Mouse (Mus musculus) Muller cell, postnatal 12 days (primary cell): ENCODE data around the gene Utf1.

Experiments
- DNase-seq: peaks from one replicate; pipeline ENCODE4 v3.0.0-alpha.2; 2015; ENCODE audit errors: inconsistent ontology term

Utf1 gene

DNA sequence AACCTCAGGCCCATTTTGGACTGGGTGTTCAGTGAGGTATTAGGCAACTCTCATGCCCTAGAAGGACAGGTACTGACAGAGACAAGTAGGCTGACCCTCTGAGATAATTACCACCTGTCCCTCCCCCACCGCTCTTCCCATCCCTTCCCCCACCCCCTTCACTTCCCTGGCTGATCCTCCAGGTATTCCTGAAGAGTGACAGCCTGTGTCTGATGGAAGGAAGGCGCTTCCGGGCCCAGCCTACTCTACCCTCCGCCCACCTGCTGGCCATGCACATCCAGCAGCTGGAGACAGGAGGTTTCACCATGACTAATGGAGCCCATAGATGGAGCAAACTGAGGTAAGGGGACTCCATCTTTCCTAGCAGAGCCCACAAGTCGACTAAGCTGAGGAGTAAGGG, 5.8 kb upstream of the Utf1 start:
- no peak for DNase-seq

DNA sequence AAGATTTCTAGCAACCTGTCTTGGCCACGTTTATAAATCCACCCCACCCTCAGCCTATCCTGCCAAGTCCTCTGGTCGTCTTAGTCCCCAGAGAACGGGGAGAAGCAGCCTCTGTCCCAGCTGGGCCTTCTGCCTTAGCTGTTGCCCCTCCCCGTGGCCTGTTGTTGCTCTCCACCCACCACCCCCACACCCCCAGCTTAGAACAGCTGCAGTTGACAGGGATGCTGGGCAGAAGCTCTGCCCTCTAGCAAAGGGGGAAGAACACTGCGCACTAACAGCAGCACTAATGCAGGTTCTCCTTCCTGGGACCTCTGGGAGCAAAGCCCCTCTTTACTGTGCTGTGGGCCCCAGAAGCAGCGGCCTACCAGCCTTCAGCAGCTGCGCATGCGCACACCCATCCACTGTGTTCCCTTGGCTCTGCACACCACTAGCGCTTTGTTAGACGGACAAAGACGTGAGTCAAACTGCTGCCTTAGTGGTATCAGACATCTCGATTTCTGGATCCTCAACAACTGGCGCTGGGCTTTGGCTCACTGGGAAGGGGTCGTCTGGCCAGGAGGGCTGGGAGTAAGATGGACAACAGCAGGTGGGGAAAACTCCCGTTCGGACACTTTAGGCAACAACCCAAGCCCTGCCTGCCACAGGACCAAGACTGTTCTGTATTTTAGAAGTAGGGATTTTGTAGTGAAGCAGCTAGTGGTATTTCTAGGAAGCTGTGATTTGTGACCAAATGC, 2.9 kb upstream of the Utf1 start:
- no peak for DNase-seq

DNA sequence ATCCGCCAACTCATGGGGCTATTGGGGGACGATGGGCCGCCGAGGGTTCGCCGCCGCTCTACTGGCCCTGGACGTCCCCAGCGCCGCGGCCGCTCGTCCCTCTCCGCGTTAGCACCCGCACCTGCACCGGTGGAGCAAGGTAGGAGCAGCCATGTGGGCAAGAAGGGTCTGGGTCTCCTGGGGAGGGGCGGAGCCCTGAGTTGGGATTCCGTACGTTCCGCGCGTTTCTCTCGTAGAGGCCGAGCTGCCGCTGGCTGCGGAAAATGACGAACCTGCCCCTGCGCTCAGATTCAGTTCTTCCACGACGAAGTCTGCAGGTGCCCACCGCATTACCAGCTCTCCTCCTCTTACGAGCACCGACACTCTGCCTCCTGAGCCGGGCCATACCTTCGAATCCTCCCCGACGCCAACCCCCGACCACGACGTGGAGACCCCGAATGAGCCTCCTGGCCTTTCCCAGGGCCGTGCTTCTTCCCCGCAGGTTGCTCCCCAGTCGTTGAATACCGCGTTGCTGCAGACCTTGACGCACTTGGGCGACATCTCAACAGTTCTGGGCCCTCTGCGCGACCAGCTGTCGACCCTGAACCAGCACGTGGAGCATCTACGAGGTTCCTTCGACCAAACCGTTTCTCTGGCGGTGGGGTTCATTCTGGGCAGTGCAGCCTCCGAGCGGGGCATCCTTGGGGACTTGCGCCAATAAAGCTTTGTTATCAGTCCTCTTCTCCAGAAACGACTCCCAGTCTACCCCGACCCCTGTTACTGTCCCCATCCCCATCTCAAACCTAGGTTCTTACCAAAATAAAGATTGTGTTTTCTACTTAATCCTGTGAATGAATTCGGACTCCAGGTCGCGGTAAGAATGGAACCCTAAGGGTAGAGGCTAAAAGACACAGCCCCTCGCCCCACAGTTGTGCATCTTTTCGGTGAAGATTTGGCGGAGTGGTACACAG, 977 bp downstream of the Utf1 start:
- DNase-seq, result no peak

DNA sequence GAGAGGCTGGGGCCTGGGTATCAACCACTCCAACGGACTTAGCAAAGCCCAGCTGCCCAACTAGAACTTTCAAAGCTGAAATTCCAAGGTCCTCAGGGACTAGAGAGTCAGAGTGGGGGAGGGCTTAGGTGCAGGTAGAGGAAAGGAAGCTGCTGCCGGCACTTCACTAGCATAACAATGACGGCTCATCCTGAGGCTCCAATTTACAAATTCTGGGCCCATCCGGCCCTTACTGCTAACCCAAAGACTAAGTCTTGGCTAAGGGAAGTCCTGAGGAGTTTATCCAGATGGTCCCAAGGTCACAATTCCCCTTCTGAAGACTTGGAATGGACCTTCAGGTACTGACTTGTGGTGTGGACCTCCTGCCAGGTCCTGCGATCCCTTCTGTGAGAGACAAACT, 1.9 kb downstream of the Utf1 start:
- DNase-seq, result no peak

DNA sequence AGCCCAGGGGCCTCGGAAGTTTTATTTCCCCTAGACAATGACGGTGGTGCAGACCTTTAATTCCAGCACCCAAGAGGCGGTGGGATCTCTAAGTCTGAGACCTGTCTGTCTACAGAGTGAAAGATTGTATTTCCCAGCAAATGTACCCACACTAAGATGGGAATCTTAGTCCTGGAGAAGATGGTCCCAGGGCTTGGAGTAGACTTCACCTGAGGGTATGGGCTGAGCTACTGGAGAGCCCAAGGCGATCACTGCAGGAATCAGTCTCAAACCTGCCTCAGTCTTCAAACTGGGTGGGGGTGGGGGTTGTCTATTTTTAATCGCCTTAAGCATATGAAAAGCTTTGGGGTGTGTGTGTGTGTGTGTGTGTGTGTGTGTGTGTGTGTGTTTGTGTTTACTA, 2.4 kb downstream of the Utf1 start:
- DNase-seq, result no peak

DNA sequence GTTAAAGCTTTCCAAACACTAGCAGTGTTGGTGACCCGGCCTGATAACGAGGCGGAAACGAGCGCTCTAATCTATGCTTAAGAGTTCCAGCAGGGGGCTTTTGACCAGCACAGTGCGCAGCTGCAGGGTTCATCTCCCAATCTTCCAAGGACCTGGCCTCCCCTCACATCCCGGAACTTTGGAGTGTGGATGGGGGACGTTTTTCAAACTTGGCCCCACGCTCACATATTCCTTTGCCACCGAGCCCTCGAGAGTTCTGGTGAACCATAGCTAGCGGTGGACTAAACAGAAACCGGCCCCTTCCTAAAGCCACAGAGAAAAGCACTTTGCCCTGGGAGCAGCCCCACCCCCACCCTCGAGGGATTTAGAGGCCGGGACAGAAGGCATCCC, 6.3 kb downstream of the Utf1 start:
- no peak for DNase-seq

DNA sequence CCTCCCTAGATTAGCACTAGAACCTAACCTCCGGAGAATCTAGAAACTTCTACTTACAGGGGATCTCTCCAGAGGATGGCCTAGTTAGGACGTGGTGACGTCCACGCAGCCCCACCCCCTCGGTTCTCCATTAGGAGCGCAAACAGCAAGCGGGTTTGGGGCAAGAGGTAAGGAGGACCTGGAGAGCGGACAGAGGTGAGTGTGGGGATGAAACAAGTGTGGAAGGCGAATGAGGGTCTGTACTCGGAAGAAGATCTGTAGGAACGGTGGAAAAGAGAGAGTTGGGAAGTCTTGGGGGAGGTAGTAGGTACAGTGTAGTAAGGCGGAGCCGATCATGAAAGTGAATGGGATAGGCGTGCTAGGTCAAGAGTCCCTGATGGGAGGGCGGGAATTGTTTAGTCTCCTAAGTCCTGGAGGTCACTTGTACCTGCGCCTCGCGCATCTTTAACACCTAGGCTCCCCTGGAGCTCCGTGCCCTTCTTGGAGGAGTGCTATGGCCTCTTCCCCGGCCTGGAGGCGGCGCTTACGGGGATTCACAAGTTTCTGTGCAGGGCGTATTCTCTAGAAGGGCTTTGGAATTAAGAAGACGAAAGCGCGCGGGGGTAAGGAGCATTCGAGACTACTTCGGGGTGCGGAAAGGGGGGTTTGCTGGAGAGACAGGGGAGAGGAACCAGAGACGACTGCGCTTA, 6.8 kb downstream of the Utf1 start:
- DNase-seq, result peak; percentile 68

DNA sequence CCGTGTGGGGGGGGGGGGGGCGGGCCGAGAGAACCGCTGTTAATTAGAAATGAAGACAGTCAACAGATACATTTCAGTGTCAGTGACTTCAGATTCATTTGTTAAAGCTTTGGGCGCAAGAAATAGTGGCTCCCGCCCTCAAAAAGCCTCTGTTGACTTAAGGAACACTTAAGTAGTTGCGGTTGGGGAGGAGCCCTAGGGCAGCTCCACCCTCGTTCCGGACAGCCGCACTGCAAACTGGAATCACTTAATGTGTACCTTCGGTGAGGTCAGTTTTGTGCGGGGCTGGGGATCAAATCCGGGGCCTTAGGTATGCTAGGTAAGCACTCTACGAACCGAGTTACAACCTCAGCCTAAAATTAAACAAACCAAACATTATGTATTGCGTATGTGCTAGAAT, 7.5 kb downstream of the Utf1 start:
- DNase-seq, result peak; percentile 16

DNA sequence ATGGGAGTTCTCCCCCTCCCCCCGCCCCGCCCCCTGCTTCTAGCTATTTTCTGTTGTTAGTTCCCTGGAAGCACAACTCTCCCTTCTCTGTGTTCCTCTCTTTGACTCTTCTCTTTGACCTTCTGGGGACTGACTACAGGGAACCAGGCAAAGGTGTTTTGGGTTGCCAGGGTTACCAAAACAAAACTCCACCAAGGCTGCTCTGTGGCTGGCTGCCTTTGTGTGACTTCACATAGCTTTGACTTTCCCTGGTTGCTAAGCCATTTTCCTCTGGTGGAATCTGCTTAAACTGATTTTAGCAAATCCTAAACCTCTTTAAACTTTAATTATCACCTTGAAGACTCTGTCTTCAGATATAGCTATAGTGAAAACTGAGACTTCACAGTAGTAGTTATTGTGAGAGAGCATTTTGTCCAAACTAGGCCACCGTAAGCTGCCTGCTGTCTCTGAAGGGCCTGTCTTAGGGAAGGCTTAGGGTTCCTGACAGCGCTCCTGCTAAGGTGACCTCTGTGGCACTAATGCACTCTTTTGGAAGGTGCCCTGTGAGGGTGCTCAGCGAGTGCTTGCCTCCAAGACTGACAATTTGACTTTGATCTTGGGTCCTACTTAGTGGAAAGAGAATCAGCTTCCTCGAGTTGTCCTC, 8.5 kb downstream of the Utf1 start:
- DNase-seq, result no peak

DNA sequence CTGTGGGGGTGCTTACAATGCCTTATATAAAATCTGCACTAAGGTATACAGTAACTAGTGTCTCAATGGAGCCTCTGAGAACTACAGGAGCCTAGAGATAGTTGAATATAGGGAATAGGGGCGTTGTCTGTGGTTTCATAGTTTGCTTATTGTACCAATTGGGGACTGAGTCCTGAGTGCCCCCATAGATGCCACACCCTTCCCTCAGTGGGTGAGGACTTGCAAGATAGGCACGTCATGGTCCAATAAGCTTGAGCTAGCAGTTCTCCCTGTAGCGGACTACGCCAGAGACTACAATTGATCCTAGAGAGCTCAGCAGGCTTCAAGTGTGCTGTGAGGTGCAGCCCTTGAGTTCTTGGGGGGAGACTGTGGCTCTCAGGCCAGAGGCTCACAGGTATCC, 11.9 kb downstream of the Utf1 start:
- no peak for DNase-seq

DNA sequence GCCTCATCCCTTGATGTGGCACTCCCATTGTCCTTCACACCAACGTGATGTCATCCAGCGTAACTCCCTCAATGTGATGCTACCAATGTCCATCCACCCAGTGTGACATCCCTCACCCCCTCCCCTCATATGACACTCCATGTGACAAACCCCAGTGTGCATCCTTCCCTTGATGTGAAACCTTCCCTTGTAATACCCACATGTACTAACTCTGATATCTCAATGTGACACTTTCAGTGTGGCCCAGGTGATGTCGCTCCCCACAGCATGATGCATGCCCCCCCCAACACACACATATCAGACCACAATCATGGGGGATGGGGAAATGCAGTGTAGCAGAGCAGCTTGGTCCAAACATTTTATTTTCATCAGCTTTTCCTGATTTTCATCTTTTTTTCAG, 13.1 kb downstream of the Utf1 start:
- DNase-seq, result no peak

DNA sequence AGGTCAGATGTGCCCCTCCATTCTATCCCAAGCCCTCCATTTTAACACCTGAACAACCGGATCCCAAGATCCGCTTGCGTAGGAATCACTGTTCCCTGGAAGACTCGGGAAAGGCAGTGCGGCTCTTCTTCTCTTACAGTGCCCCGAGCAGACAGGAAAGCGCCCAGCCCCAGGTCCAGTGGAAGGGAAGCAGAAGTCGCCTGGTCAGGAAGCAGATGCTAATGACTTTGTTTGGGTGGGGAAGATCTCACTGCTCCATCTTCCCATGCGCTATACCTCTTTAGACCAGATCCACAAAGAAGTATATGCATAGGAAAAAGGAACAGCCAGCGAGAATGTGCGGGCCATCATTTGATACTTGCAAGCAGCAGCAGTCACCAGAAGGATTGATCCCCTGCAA, 13.8 kb downstream of the Utf1 start:
- no peak for DNase-seq

DNA sequence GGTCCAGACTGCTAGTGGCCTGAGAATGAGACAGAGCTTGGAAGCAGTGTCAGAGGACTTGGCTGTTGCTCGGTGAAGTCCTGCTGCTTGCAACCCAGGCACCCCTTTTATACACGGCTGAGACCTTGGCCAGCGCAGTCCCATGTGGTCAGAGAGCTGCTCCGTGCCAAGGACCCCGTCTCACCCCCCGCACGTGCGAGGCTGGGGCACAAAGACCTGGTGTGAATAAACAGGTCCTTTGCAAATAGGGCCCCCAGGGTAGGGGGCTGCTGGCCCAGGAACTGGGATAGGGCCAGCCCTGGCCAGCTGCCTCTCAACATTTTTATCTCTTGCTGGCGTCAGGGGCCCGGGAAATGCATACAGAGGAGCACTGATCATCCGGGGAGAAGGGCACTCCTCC, 14.4 kb downstream of the Utf1 start:
- DNase-seq, result no peak

DNA sequence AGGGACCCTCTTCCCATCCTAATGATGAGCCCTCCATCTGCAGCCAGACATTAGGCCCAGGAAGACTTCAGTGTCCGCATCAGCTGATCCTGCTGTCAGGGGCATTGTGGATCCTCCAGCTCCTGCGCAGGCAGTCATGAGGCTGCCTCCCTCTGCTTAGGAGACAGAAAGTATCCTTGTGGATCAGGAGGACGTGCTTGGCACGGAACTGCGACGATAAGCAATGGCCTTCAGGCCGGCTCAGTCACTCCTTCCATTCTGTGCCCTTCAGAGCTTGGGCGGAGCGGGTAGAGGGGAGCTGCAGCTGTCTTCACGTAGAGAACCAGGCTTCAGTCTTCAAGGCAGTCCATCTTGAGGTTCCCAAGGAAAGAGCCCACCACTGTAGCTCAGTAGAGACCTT, 17.6 kb downstream of the Utf1 start:
- DNase-seq, result no peak

DNA sequence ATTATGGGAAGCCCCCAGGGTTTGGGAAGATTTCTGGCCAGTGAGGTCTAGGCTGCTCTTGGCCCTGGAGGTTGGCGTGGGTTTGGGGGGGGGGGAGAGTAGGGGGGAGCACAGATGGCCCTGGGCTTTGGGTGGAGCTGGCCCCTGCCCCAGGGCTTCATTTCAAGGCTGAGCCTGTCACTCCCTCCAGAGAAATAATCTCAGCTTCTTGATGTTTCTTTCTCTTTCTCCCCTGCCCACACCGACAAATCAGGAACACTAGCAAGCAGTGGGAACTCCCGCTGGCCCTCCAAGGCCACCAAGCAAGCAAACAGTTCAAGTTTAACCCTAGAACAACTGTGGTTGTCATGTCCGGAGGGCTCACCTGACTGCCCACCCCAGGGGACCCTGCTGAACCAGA, 20.2 kb downstream of the Utf1 start:
- DNase-seq, result no peak

DNA sequence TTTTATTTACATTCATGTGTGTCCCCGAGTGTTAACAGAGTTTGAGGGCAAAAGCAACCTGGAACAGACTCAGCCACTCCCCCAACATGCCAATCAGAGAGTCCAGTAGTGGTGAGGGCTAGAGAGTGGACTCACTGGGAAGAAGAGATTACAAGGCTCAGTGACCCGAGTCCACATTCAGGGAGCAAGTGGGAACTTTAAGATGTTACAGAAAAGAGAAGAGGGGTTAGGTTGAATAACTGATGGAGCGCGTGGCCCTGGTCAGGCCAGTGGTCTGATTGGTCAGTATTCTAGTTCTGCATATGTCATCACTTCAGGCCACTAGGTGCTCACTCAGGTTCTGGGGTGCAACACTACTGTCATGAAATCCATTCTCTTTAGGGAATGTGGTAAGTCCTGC, 23.6 kb downstream of the Utf1 start:
- DNase-seq, result no peak

DNA sequence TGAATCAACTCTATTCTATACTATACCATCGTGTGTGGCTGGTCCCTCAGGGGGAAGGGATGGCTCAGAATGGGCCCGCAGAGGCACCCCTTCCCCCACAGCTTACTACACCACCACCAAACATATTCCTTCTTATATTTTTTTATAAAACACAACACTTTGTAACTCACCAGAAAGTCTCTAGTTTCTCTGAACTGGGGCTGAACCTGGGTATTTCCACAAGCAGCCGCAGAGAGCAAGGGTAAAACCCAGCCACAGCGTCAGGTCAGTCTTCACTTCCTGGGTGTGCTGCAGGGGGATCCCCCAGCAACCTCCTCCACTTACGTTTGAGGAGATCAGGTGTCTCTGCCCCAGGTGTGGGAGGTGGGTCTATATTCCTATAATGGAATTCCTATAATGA, 24.8 kb downstream of the Utf1 start:
- DNase-seq, result no peak

DNA sequence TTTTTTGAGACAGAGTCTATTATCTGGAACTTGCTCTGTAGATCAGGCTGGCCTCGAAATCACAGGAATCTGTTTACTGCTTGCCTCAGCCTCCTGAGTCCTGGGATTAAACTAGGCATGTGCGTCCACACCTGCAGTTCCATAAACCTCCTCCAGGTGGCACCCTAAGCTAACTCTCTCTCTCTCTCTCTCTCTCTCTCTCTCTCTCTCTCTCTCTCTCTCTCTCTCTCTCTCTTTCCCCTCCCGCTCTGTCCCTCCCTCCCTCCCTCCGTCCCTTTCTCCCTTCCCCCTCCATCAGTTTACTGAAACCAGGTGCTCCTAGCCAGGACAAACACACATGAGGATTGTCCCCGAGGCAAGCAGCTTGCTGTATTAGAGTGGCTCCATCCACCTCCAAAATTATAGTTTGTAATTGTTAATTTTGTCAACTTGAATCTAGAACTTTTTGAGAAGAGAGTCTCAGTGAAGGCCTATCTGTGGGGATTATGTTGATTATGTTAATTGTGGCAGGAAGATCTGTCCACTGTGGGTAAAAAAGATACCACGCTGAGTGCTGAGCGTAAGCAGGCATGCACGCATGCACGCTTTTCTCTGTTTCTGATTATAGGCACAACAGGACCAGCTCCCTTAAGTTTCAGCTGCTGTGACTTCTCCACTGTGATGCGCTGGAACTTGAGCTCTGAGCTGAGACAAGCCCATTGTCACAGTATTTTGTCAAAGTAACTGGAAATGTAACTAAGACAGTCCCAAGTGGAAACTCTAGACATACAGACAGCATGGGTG, 25.9 kb downstream of the Utf1 start:
- DNase-seq, result peak; percentile 64

DNA sequence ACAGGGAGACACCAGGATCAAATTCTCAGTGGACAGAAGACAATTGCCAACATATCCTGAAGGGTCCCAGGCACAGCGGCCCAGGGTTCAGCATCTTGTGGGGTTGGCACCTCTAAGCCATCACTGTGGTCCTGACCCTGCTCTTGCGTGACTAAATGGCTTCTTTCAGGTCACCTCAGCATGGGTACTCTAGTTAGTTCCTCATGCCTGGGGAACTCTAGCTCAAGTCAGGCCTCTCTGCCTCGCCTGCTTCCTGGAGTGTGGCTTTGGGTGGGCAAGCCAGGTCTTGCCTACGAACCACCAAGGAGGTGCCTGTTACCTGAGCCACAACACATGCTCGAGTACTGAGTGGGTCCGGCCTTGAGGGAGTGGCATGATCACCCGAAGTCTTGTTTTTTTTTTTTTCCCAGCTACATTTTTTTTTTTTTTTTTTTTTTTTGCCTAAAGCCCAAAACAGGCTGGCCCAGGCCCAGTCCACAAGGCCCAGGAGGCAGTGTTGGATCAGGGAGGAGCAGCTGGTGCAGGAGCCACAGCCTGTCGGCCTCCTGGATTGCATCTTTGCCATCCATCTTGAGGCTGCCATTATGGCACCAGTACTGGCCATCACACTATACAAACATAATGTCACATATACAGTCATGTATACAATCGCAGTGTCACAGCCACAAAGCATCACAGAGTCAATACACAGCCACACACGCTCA, 26.8 kb downstream of the Utf1 start:
- DNase-seq, result no peak

DNA sequence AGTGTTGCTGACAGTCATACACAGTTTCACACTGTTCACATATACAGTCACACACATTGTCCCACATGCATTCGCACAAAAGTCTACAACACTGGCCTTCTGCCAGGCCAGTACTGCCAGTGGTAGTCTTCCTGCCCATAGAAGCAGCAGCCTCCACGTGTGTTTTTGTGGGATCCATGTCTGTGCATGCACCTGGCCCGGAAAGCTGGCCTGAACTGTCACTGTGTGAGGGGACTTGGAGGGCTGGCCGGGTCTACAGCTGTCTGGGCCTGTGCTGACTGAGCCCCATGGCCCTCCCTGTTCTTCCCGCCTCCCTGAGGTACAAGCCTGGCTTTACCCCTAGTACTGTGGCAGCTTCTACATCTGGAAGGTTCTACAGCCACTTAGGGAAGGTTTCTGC, 27.4 kb downstream of the Utf1 start:
- DNase-seq, result no peak

DNA sequence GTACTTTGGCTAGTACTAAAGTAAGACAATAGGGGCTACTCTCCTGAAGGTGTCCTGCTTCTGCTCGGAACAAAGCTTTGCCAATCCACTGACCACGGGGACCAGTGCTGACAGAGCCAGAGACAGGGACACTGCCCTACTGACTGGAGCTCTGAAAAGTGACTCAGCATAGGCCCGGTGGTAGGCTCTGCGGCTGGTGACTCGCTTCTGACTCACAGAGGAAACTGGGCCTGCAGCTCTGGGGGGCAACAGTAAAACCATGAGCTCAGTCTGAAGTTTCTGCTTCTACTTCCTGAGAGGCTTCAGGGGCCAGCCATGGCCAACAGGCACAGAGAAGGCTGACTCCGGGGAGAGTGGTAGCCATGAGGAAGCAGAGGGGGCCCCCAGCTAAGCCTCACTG, 27.8 kb downstream of the Utf1 start:
- DNase-seq, result peak; percentile 88
